Mouse (Mus musculus): ENCODE measurements around the gene H2afv. TPM values are rescaled to one million over a fixed set of nuclear protein-coding genes. Genes with fewer than 3 reads are reported as not detected.

Gene H2afv
- total RNA-seq, 2 experiments from 2014 or later, result 41.4 to 42.5 TPM

GRCm38 (mm10) chr11:6391516-6392276 is 52.5 kb downstream of the H2afv start:
- no peak for DNase-seq (ENCODE audit: low spot score in 2 of 2)

- DNase-seq (ENCODE audit: low spot score in 2 of 2), result no peak
Observed at GRCm38 (mm10) chr11:6390376-6391053, 53.7 kb downstream of the H2afv start.

GRCm38 (mm10) chr11:6389483-6389921 is 54.7 kb downstream of the H2afv start:
- no peak for DNase-seq (ENCODE audit: low spot score in 2 of 2)

DNA sequence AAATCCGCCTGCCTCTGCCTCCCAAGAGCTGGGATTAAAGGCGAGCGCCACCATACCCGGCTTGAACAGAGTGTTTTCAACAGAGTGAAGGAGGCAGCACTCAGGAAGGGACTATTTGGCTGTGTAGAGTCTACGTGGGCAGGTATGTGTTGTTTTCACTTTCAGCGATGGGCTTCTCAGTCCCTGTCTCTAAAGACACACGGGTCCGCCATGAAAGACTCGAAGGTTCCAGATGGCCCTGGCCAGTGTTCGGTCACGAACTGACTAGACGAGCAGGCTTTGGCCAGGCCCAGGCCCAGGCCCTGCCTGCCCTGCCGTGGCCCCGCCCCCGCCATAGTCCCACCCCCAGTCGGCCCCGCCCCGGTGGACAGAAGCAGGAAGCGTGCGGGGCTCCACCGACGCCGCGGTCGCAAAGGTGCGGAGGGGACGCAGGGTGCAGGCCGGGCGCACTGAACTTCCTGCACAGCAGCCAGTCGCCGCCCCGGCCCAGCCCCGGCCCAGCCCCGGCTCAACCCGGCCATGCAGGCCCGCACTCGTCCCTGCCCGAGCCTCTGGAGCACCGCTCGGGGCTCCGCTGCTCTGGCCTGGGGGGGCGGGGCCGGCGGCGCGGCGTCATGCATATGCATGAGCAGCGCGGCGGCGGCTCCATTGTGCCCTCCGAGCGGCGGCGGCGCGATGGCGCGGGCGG is 55.4 kb downstream of the H2afv start, which contains the start of gene Zmiz2:
Gene Zmiz2, plus strand, starts transcription at position 349 of the 688 bp plus-strand sequence.
- DNase-seq (ENCODE audit: low spot score in 2 of 2), result peak; percentile 87 to 93

GRCm38 (mm10) chr11:6388126-6388725 is 56.0 kb downstream of the H2afv start:
- DNase-seq (ENCODE audit: low spot score in 2 of 2), result no peak

- no peak for DNase-seq (ENCODE audit: low spot score in 2 of 2)
Observed at GRCm38 (mm10) chr11:6380916-6381315, 63.3 kb downstream of the H2afv start.

Small RNA genes lying within 50 kb of the gene (microRNA-seq; reads per million reads assigned to microRNA genes)
- gene Gm22123 (0 reads per million in 2 experiments), gene Mir7651 (0 to 0.63 reads per million in 2 experiments)

Other genes starting within 250 kb of the H2afv start
- under 1 TPM; 0.28 to 0.30 TPM for gene A730071L15Rik, start 244.4 kb downstream of the H2afv start, total RNA-seq (2021)
- gene Nudcd3, start 244.0 kb downstream of the H2afv start, total RNA-seq (2021), result 100 to 1,000 TPM; 119 to 128 TPM
- gene Npc1l1, start 214.3 kb downstream of the H2afv start, total RNA-seq (2021), result under 1 TPM; 0.63 to 0.68 TPM
- gene Ddx56, start 176.7 kb downstream of the H2afv start, total RNA-seq (2021), result 10 to 100 TPM; 45.6 to 48.6 TPM
- gene Tmed4, start 169.6 kb downstream of the H2afv start, total RNA-seq (2021), result 10 to 100 TPM; 94.1 to 99.1 TPM
- gene Ogdh, start 152.8 kb downstream of the H2afv start, total RNA-seq (2021), result 100 to 1,000 TPM; 228 to 260 TPM
- gene Zmiz2, start 55.4 kb downstream of the H2afv start, total RNA-seq (2021), result 100 to 1,000 TPM; 217 to 224 TPM
- 1,000 to 10,000 TPM; 1,850 TPM for gene Ppia, start 29.0 kb downstream of the H2afv start, total RNA-seq (2021)
- 100 to 1,000 TPM; 248 to 265 TPM for gene Purb, start 31.5 kb upstream of the H2afv start, total RNA-seq (2021)
- under 1 TPM; 0.23 to 0.49 TPM for gene Myo1g, start 76.5 kb upstream of the H2afv start, total RNA-seq (2021)
- 10 to 100 TPM; 63.5 to 67.0 TPM for gene Ccm2, start 102.4 kb upstream of the H2afv start, total RNA-seq (2021)
- 10 to 100 TPM; 42.6 to 55.9 TPM for gene Nacad, start 161.6 kb upstream of the H2afv start, total RNA-seq (2021)
- 10 to 100 TPM; 49.3 to 50.4 TPM for gene Tbrg4, start 181.6 kb upstream of the H2afv start, total RNA-seq (2021)
- not detected for gene Wap, start 194.2 kb upstream of the H2afv start, total RNA-seq (2021)
- 10 to 100 TPM in 1 of 2 experiments, 1 to 10 TPM in 1; 9.9 to 12.9 TPM for gene Ramp3, start 214.1 kb upstream of the H2afv start, total RNA-seq (2021)